Mouse (Mus musculus) CD8-positive naive resting alpha-beta T cell, adult 57 days (primary cell): ENCODE measurements around the gene Dhx9. TPM values are rescaled to one million over a fixed set of nuclear protein-coding genes. Genes with fewer than 3 reads are reported as not detected.

Source experiments
- total RNA-seq: library from RNA; stranded (reverse); gene quantifications from one replicate; pipeline ENCODE4 v1.2.4, GENCODE M21; 2023

Dhx9 gene
- total RNA-seq, result 229 TPM

DNA sequence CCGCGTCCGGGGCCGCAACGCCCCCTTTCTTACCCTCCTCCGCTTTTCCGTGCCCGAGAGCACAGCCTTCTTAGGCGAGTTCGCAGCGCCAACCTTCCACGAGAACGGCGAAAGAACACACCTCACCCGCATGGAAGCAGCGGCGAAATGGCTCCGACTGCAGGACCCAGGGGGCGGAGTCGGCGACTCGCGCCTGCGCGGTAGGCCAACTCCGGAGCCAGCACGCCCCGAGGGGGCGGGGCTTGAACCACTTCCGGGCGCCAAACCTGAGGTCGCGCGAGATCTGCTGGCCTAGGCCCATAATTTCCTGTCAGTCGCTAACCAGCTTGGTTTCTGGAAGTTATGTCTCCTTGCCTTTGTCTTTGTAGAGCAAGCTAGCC, at the start of gene Dhx9:
Gene Dhx9 (minus strand): TSS at position 161 of the 380 bp plus-strand sequence.

DNA sequence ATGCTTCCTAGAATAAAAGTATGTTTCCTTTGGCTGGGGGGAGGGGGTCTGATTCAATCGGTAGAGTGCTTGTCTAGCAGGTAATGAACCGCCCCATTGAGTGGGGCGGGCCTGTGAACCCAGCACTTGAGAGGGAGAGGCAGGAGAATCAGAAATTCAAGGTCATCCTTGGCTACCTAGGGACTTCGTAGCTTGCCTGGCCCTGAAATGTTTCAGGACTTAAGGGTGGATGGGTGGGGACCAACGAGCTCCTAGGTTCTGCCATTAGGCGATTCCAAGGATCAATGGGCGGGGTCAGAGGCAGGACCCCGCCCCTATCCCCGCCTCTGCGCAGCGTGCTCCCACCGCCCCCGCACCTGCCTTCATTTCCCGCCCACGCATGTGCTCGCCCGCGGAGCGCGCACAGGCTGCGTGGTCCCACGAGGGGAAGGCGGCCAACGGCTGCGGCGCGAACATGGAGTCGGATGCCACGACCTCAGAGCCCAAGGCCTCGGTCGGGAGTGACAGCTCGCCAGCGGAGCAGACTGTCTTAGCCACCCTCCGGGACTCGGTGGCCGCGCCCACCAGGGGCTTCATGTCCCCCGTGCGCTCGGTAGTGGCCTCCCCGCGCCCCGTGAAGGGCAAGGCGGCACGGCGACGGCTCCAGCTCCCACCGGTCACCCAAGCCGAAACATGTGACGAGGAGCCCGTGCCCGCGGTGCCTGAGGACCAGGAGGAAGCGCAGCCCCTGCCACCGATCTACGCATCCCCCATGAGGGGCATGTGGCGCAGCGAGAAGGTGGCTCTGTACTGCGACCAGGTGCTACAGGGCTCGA, 62.5 kb downstream of the Dhx9 start, which contains the start of gene Shcbp1l:
Gene Shcbp1l (plus strand): TSS at position 393 of the 815 bp plus-strand sequence.

Other genes with a start within 250 kb of the Dhx9 start
- 1.8 TPM for gene Lamc1, start 154.9 kb downstream of the Dhx9 start, total RNA-seq
- gene Shcbp1l, start 62.5 kb downstream of the Dhx9 start, total RNA-seq, result not detected
- 1.0 TPM for gene Npl, start 62.4 kb upstream of the Dhx9 start, total RNA-seq
- not detected for gene Rgs8, start 165.4 kb upstream of the Dhx9 start, total RNA-seq